In the genomic region with DNA sequence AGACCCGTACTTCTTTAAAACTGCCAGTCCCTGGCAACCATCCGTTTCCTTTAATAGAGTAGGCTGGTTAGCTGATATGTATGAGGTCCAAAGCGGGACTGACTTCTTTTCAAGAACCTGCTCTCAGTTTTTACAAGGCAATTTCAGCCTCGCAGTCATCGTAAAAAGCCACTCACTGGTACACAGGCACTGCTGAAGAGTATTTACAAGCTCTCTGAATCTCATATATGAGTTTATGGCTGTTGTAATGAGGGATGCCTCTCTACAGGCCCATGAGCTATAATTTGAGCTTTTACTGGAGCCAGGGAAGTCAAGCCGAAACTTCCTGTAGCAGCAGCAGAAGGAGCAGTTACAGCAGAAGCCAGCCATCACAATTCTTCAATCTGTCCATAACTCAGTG, we compare ENCODE assay signal across 27 mouse cellular contexts. TPM values are rescaled to one million over a fixed set of nuclear protein-coding genes. Genes with fewer than 3 reads are reported as not detected.
"Had no signal": no experiment of that assay in that cellular context is flagged by ENCODE, and none has a peak within 500 bp of the region (broad histone marks: within the 10 kb centered on the region; RNA-seq: fewer than 3 reads in every experiment).

No protein-coding gene starts in this region.

- H3K4me2 ChIP-seq: liver, embryonic 12.5 days; liver, embryonic 15.5 days; lung, embryonic 15.5 days; midbrain, embryonic 11.5 days; neural tube, embryonic 12.5 days had no signal

- H3K27ac ChIP-seq: layer of hippocampus, adult 2 months; liver, embryonic 12.5 days; liver, embryonic 15.5 days; lung, embryonic 15.5 days; neural tube, embryonic 12.5 days; stomach, postnatal 0 days had no signal

- H3K27me3 ChIP-seq: liver, embryonic 12.5 days; liver, embryonic 15.5 days; lung, embryonic 15.5 days; megakaryocyte, embryonic 14.5 days; neural tube, embryonic 12.5 days had no signal

- DNase-seq: kidney, adult 18-20 months; kidney, adult 9 months; kidney, postnatal 14 days; kidney, postnatal 4 days; layer of hippocampus, adult 9-11 months; liver; lung, adult 18-20 months; lung, postnatal 10 days; lung, postnatal 36 days; midbrain, embryonic 14.5 days; right cerebral cortex, adult 18-20 months; right cerebral cortex, postnatal 14 days; right cerebral cortex, postnatal 4 days; thymus, adult 2 months; thymus, postnatal 25 days had no signal

- H3K36me3 ChIP-seq: liver, embryonic 12.5 days; liver, embryonic 15.5 days; lung, embryonic 15.5 days; neural tube, embryonic 12.5 days had no signal

- H3K4me1 ChIP-seq: liver, embryonic 12.5 days; liver, embryonic 15.5 days; lung, embryonic 15.5 days; megakaryocyte, embryonic 14.5 days; neural tube, embryonic 12.5 days had no signal

- ATAC-seq: intestine, embryonic 16.5 days; liver, embryonic 12.5 days had no signal

- H3K4me3 ChIP-seq: layer of hippocampus, adult 2 months; liver, embryonic 12.5 days; liver, embryonic 15.5 days; lung, embryonic 15.5 days; megakaryocyte, embryonic 14.5 days; neural tube, embryonic 12.5 days had no signal

- H3K9ac ChIP-seq: liver, embryonic 12.5 days; liver, embryonic 15.5 days; lung, embryonic 15.5 days; neural tube, embryonic 12.5 days had no signal

- H3K9me3 ChIP-seq: liver, embryonic 12.5 days; liver, embryonic 15.5 days; lung, embryonic 15.5 days; neural tube, embryonic 12.5 days had no signal

RNA-seq across cellular contexts. Expression of gene Crnn, which starts 17.9 kb away (rescaled TPM):
- polyA plus RNA-seq: intestine, embryonic 16.5 days; kidney, embryonic 16.5 days; liver, embryonic 12.5 days; liver, embryonic 15.5 days; lung, embryonic 15.5 days; midbrain, embryonic 11.5 days; midbrain, embryonic 14.5 days; midbrain, postnatal 0 days; neural tube, embryonic 12.5 days; stomach, embryonic 14.5 days had no signal

RNA-seq across cellular contexts. Expression of gene Flg2, which starts 34.6 kb away (rescaled TPM):
- polyA plus RNA-seq: intestine, embryonic 16.5 days; kidney, embryonic 16.5 days; liver, embryonic 12.5 days; liver, embryonic 15.5 days; lung, embryonic 15.5 days; midbrain, embryonic 11.5 days; midbrain, postnatal 0 days; neural tube, embryonic 12.5 days had no signal
